In genomic region chr8:120821399-120822170, GRCm38 (mm10) we compare ENCODE assay signal across 9 mouse cellular contexts.
DNase-seq lines count a peak whose midpoint lies in the region; ATAC-seq and TF ChIP-seq lines count a peak whose summit lies in the region.
"Had no signal": no experiment of that assay in that cellular context is flagged by ENCODE, and none has a peak within 500 bp of the region (broad histone marks: within the 10 kb centered on the region; RNA-seq: fewer than 3 reads in every experiment).

No protein-coding gene starts in this region.

- H3K9ac ChIP-seq in hindbrain, embryonic 15.5 days: no peak overlapping the region
- no peak overlapping the region for H3K9ac ChIP-seq in neural tube, embryonic 11.5 days (ENCODE audit: low read length)
- H3K9ac ChIP-seq: limb, embryonic 15.5 days had no signal

- H3K27ac ChIP-seq in gastrocnemius, adult 2 months: no peak overlapping the region
- H3K27ac ChIP-seq in hindbrain, embryonic 15.5 days (replicated peaks): no peak overlapping the region
- no peak overlapping the region for H3K27ac ChIP-seq in limb, embryonic 10.5 days
- no peak overlapping the region for H3K27ac ChIP-seq in neural tube, embryonic 11.5 days (ENCODE audit: low read depth, low read length)
- H3K27ac ChIP-seq: limb, embryonic 15.5 days had no signal

- H3K4me3 ChIP-seq in gastrocnemius, adult 2 months: no peak overlapping the region
- no peak overlapping the region for H3K4me3 ChIP-seq in E14TG2a.4 (replicated peaks; ENCODE audit: low read length)
- no peak overlapping the region for H3K4me3 ChIP-seq in hindbrain, embryonic 15.5 days
- no peak overlapping the region for H3K4me3 ChIP-seq in limb, embryonic 10.5 days
- no peak overlapping the region for H3K4me3 ChIP-seq in neural tube, embryonic 11.5 days (ENCODE audit: low read depth, low read length)
- H3K4me3 ChIP-seq: limb, embryonic 15.5 days had no signal

- TF ChIP-seq CTCF in gastrocnemius, adult 2 months (IDR thresholded peaks at IDR 0.05): peak; percentile 63
- TF ChIP-seq CTCF in E14TG2a.4 (conservative IDR thresholded peaks at IDR 0.05; ENCODE audit: low read length): peak; percentile 28

- H3K4me1 ChIP-seq in E14TG2a.4 (replicated peaks; ENCODE audit: low read depth, low read length): peaks cover 52% of the 10 kb centered on the region
- no peaks in the 10 kb centered on the region for H3K4me1 ChIP-seq in hindbrain, embryonic 15.5 days (replicated peaks)
- H3K4me1 ChIP-seq in limb, embryonic 10.5 days: peaks cover 15% of the 10 kb centered on the region
- H3K4me1 ChIP-seq in neural tube, embryonic 11.5 days (ENCODE audit: control insufficient read depth, insufficient read depth, low read length): no peaks in the 10 kb centered on the region
- H3K4me1 ChIP-seq: limb, embryonic 15.5 days had no signal

- WGBS in hindbrain, embryonic 15.5 days: 38% methylated on average over 9 of the region's 9 CpGs
- 21% methylated on average over 9 of the region's 9 CpGs for WGBS in limb, embryonic 10.5 days
- WGBS in neural tube, embryonic 11.5 days: 43% methylated on average over 9 of the region's 9 CpGs

- H3K27me3 ChIP-seq in E14TG2a.4 (ENCODE audit: insufficient read depth, low read length): peaks cover 23% of the 10 kb centered on the region
- H3K27me3 ChIP-seq in hindbrain, embryonic 15.5 days: 0 out of 2 replicates have a peak, but pooled peaks cover 6% of the 10 kb centered on the region
- peaks cover 62% of the 10 kb centered on the region for H3K27me3 ChIP-seq in limb, embryonic 10.5 days (ENCODE audit: low read depth, poor library complexity, severe bottlenecking)
- H3K27me3 ChIP-seq in neural tube, embryonic 11.5 days (ENCODE audit: control insufficient read depth, insufficient read depth, low read length): no peaks in the 10 kb centered on the region

- ATAC-seq in hindbrain, embryonic 15.5 days (ENCODE audit: low FRiP score, low read depth): peak; percentile 42
- no peak for ATAC-seq in neural tube, embryonic 11.5 days (ENCODE audit: insufficient read depth, low FRiP score, low TSS enrichment)

- peak; percentile 66 for DNase-seq in gastrocnemius, adult 2 months
- no peak for DNase-seq in gastrocnemius, postnatal 25 days
- peak; percentile 84 to 86 for DNase-seq in cerebellum, postnatal 10 days
- DNase-seq in limb, embryonic 10.5 days (ENCODE audit: low spot score): peak; percentile 79
- peak; percentile 66 for DNase-seq in neural tube, embryonic 11.5 days (ENCODE audit: low spot score)
- peak; percentile 35 for DNase-seq in thymus, postnatal 25 days

- no peak overlapping the region for H3K4me2 ChIP-seq in hindbrain, embryonic 15.5 days
- H3K4me2 ChIP-seq in neural tube, embryonic 11.5 days (ENCODE audit: low read depth): no peak overlapping the region
- H3K4me2 ChIP-seq: limb, embryonic 15.5 days had no signal

- peaks cover 5% of the 10 kb centered on the region for H3K9me3 ChIP-seq in E14TG2a.4 (ENCODE audit: low read length)
- no peaks in the 10 kb centered on the region for H3K9me3 ChIP-seq in hindbrain, embryonic 15.5 days
- no peaks in the 10 kb centered on the region; the same call in 1 of the 2 replicates for H3K9me3 ChIP-seq in limb, embryonic 10.5 days (replicated peaks)
- no peaks in the 10 kb centered on the region for H3K9me3 ChIP-seq in neural tube, embryonic 11.5 days (ENCODE audit: control insufficient read depth, low read length)
- H3K9me3 ChIP-seq: limb, embryonic 15.5 days had no signal

- intact Hi-C loops in gastrocnemius, adult 2 months (cut with DNase I): loop anchor here (1.0 kb wide), 1 partner anchor 271 kb away; no protein-coding TSS in a partner anchor

- no peaks in the 10 kb centered on the region for H3K36me3 ChIP-seq in E14TG2a.4 (ENCODE audit: insufficient read depth, low read length)
- H3K36me3 ChIP-seq in hindbrain, embryonic 15.5 days: no peaks in the 10 kb centered on the region
- H3K36me3 ChIP-seq in limb, embryonic 10.5 days: no peaks in the 10 kb centered on the region
- H3K36me3 ChIP-seq in neural tube, embryonic 11.5 days (ENCODE audit: control insufficient read depth, insufficient read depth, low read length): no peaks in the 10 kb centered on the region
- H3K36me3 ChIP-seq: limb, embryonic 15.5 days had no signal
